Mouse (Mus musculus) left cerebral cortex, adult 2 months (tissue): ENCODE measurements at regions not wholly inside any gene's neighbourhood (a gene's known extent, or its start where the extent isn't known, plus 50 kb on each side); places are given as distances from the start of the nearest gene placed in this dataset.

Experiments used
- DNase-seq, 2 experiments: peaks; one replicate each; pipeline ENCODE4 v3.0.0; 2021 to 2022; ENCODE audit warnings: low spot score in 2 of 2, mixed read lengths in 1 of 2; ENCODE audit errors: extremely low spot score in 1 of 2
- H3K27ac ChIP-seq: fragments of 200-600 bp; 2 replicates; pipeline ENCODE4 v1.8.1; 2022
- H3K4me3 ChIP-seq: fragments of 200-600 bp; 2 replicates; pipeline ENCODE4 v1.8.1; 2022
- CTCF ChIP-seq: fragments of 200-600 bp; IDR thresholded peaks from 2 replicates; pipeline ENCODE4 v1.8.1; 2022; ENCODE audit warnings: antibody characterized with exemption, mild to moderate bottlenecking, moderate library complexity
- intact Hi-C: fragments of 180-260 bp; cut with DNase I; formaldehyde crosslinking; loops from one replicate; pipeline ENCODE4 v1.15.1; 2025

DNA sequence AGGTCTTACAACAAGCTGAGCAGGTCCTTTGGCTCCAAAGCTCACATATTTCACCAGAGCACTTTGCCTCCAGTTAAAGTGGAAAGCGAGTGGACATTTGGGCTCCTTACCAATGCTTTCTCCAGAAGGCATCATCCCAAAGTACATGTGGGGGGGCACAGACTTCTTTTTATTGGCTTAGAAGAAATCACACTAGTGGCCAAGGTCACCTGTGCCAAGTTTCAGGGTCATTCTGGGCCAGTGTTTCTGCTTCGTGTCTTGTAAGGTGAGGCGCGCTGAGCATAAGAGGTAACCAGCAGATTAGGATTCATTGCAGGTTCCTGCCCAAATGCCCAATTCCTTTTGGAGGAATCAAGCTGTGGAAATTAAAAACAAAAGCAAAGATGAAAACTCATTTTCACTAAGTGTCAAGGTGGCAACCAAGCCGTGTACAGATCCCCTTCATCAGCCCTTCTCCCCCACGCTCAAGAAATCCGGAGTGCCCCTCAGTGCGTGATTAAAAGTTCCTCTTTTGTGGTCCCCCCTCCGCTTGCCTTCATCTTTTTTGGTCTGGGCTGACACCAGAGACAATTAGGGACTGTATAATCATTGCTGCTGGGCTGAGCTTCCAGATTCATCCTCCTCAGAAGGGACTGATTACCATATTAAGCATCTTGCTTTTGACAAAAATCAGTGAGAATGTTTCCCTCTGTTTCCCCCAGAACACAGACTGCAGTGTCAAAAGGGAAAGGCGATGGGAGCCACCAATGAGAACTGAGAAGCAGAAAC is 222.2 kb upstream of the Ntm start:
- TF ChIP-seq CTCF, result no peak
- H3K4me3 ChIP-seq, result no peak overlapping the region
- intact Hi-C loops, result no loop called here
- no peak overlapping the region for H3K27ac ChIP-seq
- no peak for DNase-seq

DNA sequence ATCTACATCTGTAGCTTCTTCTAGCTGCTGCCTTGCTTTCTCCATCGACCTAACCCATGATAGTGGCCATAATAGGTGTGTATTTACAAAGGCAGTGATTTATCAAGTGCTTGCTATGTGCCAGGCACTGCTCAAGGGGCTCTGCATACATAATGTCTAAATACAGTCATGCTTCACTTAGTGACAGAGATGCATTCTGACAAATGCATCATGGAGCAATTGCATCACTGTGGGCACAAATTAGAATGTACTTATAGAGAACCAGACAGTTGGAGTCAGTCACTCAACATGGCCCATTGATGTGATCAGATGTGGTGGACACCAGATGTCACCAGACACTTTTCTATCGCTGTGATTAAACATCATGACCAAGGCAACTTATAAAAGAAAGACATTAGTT is 223.3 kb upstream of the Ntm start:
- no peak for TF ChIP-seq CTCF
- intact Hi-C loops, result no loop called here
- no peak overlapping the region for H3K27ac ChIP-seq
- H3K4me3 ChIP-seq, result no peak overlapping the region
- no peak for DNase-seq

DNA sequence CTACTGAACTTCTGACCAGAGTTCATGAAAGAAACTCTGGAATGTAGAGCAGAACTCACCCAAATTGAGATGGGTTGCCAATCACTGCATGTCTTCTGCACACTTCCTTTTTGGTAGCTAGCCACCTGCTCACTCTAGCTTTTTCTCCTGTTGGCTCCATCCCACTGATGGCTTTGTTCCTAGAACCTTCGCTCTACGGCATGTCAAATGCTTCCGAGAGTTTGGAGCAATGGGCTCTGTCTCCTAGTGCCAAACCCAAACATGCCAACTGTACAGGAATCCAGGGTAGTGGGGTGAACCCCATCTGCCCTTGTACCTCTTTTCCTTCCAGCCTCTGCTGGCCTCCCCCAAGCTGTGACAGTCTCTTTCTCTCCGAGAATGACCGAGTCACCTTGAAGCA is 227.1 kb upstream of the Ntm start:
- Histone ChIP-seq H3K4me3 (no peak overlapping the region), H3K27ac (no peak overlapping the region)
- no peak for TF ChIP-seq CTCF
- no peak for DNase-seq
- intact Hi-C loops, result loop anchor here (5.0 kb wide), 1 partner anchor 48 kb away; no protein-coding TSS in a partner anchor

DNA sequence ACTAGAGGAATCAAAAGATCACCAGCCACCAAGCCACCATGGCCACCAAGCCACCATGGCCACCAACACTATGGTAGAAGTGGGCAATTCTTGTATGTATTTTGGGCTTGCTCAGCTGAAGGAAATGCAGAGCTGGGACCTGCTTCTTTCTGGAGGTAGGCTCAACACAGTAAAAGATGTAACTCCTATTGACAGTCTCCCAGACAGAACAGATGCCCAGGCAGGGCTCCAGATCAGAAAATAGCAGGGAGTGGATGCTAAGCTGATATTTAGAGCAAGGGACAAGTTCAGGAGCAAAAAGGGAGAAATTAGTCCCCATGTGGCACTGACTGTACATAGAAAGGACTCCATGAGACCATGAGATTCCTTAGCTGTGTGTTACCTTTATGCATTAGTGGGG is 228.2 kb upstream of the Ntm start:
- DNase-seq, result peak; percentile 15 to 51
- no peak for TF ChIP-seq CTCF
- Histone ChIP-seq H3K4me3 (no peak overlapping the region), H3K27ac (peak overlapping the region; percentile 66)
- intact Hi-C loops, result loop anchor here (5.0 kb wide), 1 partner anchor 49 kb away; no protein-coding TSS in a partner anchor

DNA sequence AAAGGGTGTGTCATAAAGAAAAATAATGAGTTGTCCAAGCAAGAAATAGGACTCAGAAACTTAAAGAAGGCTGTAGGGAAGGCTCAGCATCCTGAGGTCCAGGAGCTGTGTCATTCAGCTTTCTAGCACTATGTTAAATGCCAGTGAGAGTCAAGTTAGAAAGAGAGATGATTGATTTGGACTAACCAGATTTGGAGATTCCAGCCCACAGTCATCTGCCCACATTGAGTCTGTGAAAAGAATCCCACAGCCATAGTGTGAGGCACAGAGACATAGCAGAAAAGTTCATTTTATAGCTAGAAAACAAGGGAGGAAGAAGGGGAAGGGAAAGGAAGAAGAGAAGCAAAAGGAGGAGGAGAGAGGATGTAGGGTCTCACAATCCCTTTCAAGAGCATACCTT is 229.0 kb upstream of the Ntm start:
- DNase-seq, result no peak
- Histone ChIP-seq H3K4me3 (no peak overlapping the region), H3K27ac (peak overlapping the region; percentile 66; the same call in 1 of the 2 replicates)
- TF ChIP-seq CTCF, result no peak
- intact Hi-C loops, result loop anchor here (5.0 kb wide), 1 partner anchor 50 kb away; no protein-coding TSS in a partner anchor

DNA sequence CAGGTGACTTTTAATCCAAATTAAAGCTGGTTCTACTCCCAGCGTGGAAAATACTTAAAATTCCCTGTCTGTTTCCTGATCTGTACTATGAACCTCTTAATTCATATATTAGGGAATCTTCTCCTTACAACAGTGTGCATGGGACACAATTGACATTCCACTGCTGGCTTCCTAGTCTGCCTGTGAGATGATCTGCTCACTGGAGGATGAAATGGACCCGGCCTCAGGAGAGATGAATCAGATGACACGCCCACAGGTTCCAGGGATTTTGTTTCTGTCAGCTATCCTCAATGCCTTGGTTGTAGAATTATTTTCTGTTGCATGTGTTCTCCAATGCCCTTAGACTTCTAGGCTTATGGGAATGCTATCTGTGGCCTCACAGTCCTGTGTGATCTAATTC is 231.9 kb upstream of the Ntm start:
- DNase-seq, result no peak
- intact Hi-C loops, result loop anchor here (5.0 kb wide), 1 partner anchor 53 kb away; no protein-coding TSS in a partner anchor
- no peak overlapping the region for H3K27ac ChIP-seq
- no peak overlapping the region for H3K4me3 ChIP-seq
- TF ChIP-seq CTCF, result no peak

DNA sequence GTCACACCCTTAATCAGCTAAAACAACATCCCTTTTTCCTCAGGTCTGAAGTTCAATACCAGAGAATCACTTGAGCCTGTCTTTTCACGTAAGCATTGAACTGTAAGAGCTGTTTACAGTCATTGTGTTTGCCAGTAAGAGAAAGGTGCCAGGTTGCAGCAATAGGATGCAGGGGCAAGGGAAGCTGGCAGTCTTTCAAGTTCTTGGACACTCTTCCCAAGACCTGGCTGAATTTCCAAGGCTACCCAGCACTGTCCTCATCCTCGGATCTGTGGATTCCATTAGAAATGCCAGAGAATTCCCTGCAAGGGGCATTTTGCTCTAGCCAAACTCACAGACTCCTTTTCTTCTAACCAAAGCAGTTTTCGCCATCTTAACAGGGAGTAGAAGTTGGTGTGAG is 224.5 kb upstream of the Snx19 start:
- DNase-seq, result no peak
- Histone ChIP-seq H3K4me3 (no peak overlapping the region), H3K27ac (no peak overlapping the region)
- no peak for TF ChIP-seq CTCF
- intact Hi-C loops, result no loop called here

DNA sequence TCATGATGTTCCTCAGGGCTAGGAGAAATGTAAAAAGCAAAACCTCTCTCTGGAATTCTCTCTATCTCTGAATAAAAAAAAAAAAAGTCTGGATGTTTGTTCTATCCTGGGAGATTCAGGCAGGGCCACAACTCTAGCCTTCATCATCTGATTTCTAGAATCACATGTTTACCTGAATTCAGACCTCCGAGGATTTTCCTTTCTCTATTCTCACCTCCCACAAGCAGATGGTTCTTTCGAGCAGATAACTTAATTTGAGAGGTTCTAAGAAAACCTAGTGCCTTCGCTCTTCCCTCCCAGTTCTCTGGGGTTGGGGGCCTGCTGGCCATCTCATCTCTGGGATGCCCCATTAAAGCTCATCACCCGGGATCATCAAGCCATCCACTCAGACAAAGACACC is 219.3 kb upstream of the Snx19 start:
- no peak for TF ChIP-seq CTCF
- Histone ChIP-seq H3K27ac (peak overlapping the region; percentile 8; the same call in 1 of the 2 replicates), H3K4me3 (no peak overlapping the region)
- no peak for DNase-seq
- intact Hi-C loops, result loop anchor here (1.0 kb wide), 1 partner anchor 131 kb away; no protein-coding TSS in a partner anchor

DNA sequence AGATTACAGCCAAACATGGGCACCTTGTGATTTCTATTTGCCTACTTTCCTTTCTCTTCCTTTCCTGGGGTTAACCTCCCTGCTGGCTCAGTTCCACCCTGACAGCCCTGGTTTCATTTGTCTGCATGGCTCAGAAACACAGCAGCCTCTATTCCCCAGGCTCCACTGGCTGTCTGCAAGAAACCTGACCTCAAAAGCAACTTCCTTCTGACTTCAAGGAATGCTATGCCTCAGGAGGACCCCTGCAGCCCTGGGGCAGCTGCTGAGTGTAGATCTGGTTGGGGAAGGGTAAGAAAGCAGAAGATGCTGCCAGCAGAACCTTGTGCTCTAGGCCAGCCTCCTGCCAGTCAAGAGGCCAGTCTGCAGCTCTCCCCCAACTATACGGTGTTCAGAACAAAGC is 217.1 kb upstream of the Snx19 start:
- no peak for DNase-seq
- no peak for TF ChIP-seq CTCF
- Histone ChIP-seq H3K4me3 (no peak overlapping the region), H3K27ac (no peak overlapping the region)
- intact Hi-C loops, result no loop called here

DNA sequence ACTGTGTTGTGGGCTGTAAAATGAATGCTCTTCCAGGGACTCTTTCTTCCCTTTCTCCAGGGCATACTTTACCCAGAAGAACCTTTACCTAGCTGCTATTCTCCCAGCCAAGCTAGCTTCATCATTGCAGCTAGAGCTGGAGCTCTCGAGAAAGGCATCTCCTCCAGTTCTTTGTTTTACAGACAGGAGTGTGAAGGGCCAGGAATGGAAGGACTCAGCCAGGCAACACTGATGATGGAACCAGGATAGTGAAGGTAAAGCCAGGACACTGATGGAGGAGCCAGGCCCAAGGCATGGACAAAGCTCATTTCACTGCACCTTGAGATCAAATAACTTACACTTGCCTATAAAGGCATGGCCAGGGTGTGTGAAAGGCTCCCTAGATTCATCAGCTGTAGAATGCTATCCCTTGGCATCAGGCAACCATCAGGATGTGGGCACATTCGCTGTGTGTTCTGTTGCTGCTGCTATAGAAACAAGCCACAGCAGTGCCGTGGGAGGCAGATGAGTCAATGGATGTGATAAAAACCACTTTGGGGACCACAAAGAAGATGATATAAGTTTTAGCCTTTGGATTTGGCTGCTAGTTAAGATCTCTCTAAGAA is 214.3 kb upstream of the Snx19 start:
- peak; percentile 58 to 60 for DNase-seq
- Histone ChIP-seq H3K4me3 (no peak overlapping the region), H3K27ac (peak overlapping the region; percentile 81)
- no peak for TF ChIP-seq CTCF
- intact Hi-C loops, result loop anchor here (1.0 to 2.0 kb wide), 2 partner anchors 72 to 185 kb away; no protein-coding TSS in a partner anchor

DNA sequence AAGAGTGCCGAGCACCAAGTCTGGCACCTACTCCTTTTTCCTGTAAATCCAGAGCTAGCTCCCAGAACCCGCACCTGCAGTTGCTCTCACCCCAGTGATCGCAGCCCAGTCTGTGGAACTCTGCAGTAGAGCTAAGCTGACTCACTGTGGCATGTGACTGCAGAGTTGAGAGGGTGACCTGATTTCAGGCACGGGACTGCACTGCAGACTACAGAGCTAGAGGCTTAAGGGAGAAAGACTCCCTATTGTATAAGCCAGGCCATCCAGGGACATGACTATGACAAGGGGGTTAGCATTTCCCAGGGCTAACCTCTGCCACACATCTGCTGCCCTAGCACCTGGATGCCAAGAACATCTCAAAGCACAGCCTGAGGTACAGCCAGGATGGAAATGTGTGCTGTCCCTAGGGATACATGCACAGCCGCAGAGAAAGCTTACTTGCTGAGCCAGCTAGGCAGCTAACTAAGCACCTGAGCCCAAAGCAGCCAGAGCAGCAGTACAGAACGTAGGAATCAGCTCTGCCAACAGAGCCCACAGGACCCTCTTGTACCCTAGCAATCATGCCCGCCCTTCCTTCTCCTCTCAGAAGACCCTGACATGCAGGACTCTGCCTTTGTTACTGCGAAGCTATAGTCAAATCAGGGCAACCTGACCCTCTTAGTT is 192.3 kb upstream of the Snx19 start:
- peak; percentile 48 to 53 for DNase-seq
- Histone ChIP-seq H3K4me3 (no peak overlapping the region), H3K27ac (peak overlapping the region; percentile 76)
- intact Hi-C loops, result no loop called here
- no peak for TF ChIP-seq CTCF

DNA sequence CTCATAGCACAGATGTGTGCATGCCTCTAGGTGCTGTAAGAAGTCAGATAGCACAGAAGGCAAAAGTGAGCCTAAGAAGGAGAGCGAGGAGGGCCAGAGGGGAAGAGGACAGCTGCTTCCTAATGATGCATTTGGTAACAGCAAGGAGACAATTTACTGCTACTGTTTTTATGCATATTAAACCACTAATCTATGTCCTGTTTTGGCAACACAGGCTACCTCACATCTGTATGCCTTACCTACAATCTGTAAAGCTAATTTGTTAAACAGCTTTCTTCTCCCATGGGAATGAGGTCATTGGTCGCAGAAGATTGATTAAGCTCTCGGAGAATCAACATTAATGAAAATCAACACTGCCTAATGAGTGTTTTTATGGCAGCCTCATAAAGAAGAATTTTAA is 191.1 kb upstream of the Snx19 start:
- Histone ChIP-seq H3K4me3 (no peak overlapping the region), H3K27ac (no peak overlapping the region; the same call in 1 of the 2 replicates)
- intact Hi-C loops, result no loop called here
- no peak for DNase-seq
- no peak for TF ChIP-seq CTCF
